19 mouse cellular contexts compared by ENCODE assay signal in genomic region chr14:12530554-12530953, GRCm38 (mm10).
DNase-seq lines count a peak whose midpoint lies in the region; ATAC-seq lines count a peak whose summit lies in the region.
"Had no signal": no experiment of that assay in that cellular context is flagged by ENCODE, and none has a peak within 500 bp of the region (broad histone marks: within the 10 kb centered on the region; RNA-seq: fewer than 3 reads in every experiment).

No protein-coding gene starts in this region.

- H3K4me1 ChIP-seq in forebrain, embryonic 11.5 days (replicated peaks; ENCODE audit: control insufficient read depth, insufficient read depth, low read length), result peaks cover 2% of the 10 kb centered on the region; the same call in 1 of the 2 replicates
- peaks cover 24% of the 10 kb centered on the region for H3K4me1 ChIP-seq in forebrain, embryonic 10.5 days
- no peaks in the 10 kb centered on the region for H3K4me1 ChIP-seq in kidney, embryonic 14.5 days (ENCODE audit: control insufficient read depth, insufficient read depth, low read length)
- peaks cover 6% of the 10 kb centered on the region; the same call in 1 of the 2 replicates for H3K4me1 ChIP-seq in forebrain, embryonic 14.5 days (ENCODE audit: control insufficient read depth, insufficient read depth, low read length)
- 0 out of 2 replicates have a peak, but pooled peaks cover 3% of the 10 kb centered on the region for H3K4me1 ChIP-seq in midbrain, embryonic 16.5 days (ENCODE audit: control insufficient read depth, insufficient read depth, low read length)
- H3K4me1 ChIP-seq: kidney, embryonic 15.5 days; lung, embryonic 15.5 days; stomach, embryonic 15.5 days had no signal

- peak; percentile 50 for ATAC-seq in forebrain, embryonic 11.5 days (replicated peaks; ENCODE audit: low FRiP score)
- ATAC-seq in kidney, embryonic 14.5 days (ENCODE audit: low FRiP score, low TSS enrichment), result peak; percentile 34; the same call in 1 of the 2 replicates
- ATAC-seq in forebrain, embryonic 14.5 days, result peak; percentile 32
- ATAC-seq in midbrain, embryonic 16.5 days, result peak; percentile 51
- no peak for ATAC-seq in megakaryocyte-erythroid progenitor cell, adult 5-6 weeks (replicated peaks; ENCODE audit: low FRiP score, low TSS enrichment, poor library complexity, severe bottlenecking)
- ATAC-seq: activated CD4-positive, CD25-positive, alpha-beta regulatory T cell, adult 4 months; inflammation-experienced regulatory T-cells, adult 6 months had no signal

- H3K9ac ChIP-seq in forebrain, embryonic 11.5 days (ENCODE audit: low read length), result no peak overlapping the region
- no peak overlapping the region for H3K9ac ChIP-seq in kidney, embryonic 14.5 days (ENCODE audit: low read depth, low read length)
- no peak overlapping the region for H3K9ac ChIP-seq in forebrain, embryonic 14.5 days (ENCODE audit: low read length)
- H3K9ac ChIP-seq in midbrain, embryonic 16.5 days (ENCODE audit: low read depth, low read length), result no peak overlapping the region
- H3K9ac ChIP-seq: embryonic facial prominence, embryonic 15.5 days; kidney, embryonic 15.5 days; liver, embryonic 14.5 days; lung, embryonic 15.5 days; stomach, embryonic 15.5 days had no signal

- H3K4me3 ChIP-seq in forebrain, embryonic 11.5 days (ENCODE audit: low read depth, low read length), result no peak overlapping the region
- no peak overlapping the region for H3K4me3 ChIP-seq in forebrain, embryonic 10.5 days
- H3K4me3 ChIP-seq in kidney, embryonic 14.5 days (ENCODE audit: low read length), result no peak overlapping the region
- H3K4me3 ChIP-seq in forebrain, embryonic 14.5 days (ENCODE audit: low read depth, low read length), result no peak overlapping the region
- no peak overlapping the region for H3K4me3 ChIP-seq in midbrain, embryonic 16.5 days (ENCODE audit: low read depth, low read length)
- H3K4me3 ChIP-seq: embryonic facial prominence, embryonic 15.5 days; gastrocnemius, adult 2 months; kidney, embryonic 15.5 days; lung, embryonic 15.5 days; stomach, embryonic 15.5 days had no signal

- no peaks in the 10 kb centered on the region for H3K36me3 ChIP-seq in forebrain, embryonic 11.5 days (ENCODE audit: control insufficient read depth, insufficient read depth, low read length)
- no peaks in the 10 kb centered on the region for H3K36me3 ChIP-seq in forebrain, embryonic 10.5 days (replicated peaks)
- no peaks in the 10 kb centered on the region for H3K36me3 ChIP-seq in kidney, embryonic 14.5 days (ENCODE audit: control insufficient read depth, insufficient read depth, low read length)
- H3K36me3 ChIP-seq in forebrain, embryonic 14.5 days (ENCODE audit: control insufficient read depth, insufficient read depth, low read length), result peaks cover 8% of the 10 kb centered on the region; the same call in 1 of the 2 replicates
- H3K36me3 ChIP-seq in midbrain, embryonic 16.5 days (ENCODE audit: control insufficient read depth, insufficient read depth, low read length), result peaks cover 3% of the 10 kb centered on the region
- H3K36me3 ChIP-seq: embryonic facial prominence, embryonic 15.5 days; G1E; kidney, embryonic 15.5 days; lung, embryonic 15.5 days; stomach, embryonic 15.5 days had no signal

- 68% methylated on average over 3 of the region's 3 CpGs for WGBS in forebrain, embryonic 11.5 days
- 59% methylated on average over 3 of the region's 3 CpGs for WGBS in forebrain, embryonic 10.5 days
- 64% methylated on average over 3 of the region's 3 CpGs for WGBS in kidney, embryonic 14.5 days
- 54% methylated on average over 3 of the region's 3 CpGs for WGBS in forebrain, embryonic 14.5 days
- 69% methylated on average over 3 of the region's 3 CpGs for WGBS in midbrain, embryonic 16.5 days

- H3K9me3 ChIP-seq in forebrain, embryonic 11.5 days (ENCODE audit: control insufficient read depth, low read length), result no peaks in the 10 kb centered on the region
- no peaks in the 10 kb centered on the region for H3K9me3 ChIP-seq in forebrain, embryonic 10.5 days
- H3K9me3 ChIP-seq in kidney, embryonic 14.5 days (ENCODE audit: control insufficient read depth, low read length), result no peaks in the 10 kb centered on the region
- no peaks in the 10 kb centered on the region for H3K9me3 ChIP-seq in forebrain, embryonic 14.5 days (replicated peaks; ENCODE audit: control insufficient read depth, low read length)
- H3K9me3 ChIP-seq in midbrain, embryonic 16.5 days (replicated peaks; ENCODE audit: control insufficient read depth, low read length, poor library complexity, severe bottlenecking), result no peaks in the 10 kb centered on the region
- H3K9me3 ChIP-seq: embryonic facial prominence, embryonic 15.5 days; G1E; kidney, embryonic 15.5 days; lung, embryonic 15.5 days; stomach, embryonic 15.5 days had no signal

- no peak overlapping the region for H3K27ac ChIP-seq in forebrain, embryonic 11.5 days (ENCODE audit: low read depth, low read length)
- H3K27ac ChIP-seq in forebrain, embryonic 10.5 days, result no peak overlapping the region
- no peak overlapping the region for H3K27ac ChIP-seq in kidney, embryonic 14.5 days (ENCODE audit: low read depth, low read length)
- no peak overlapping the region for H3K27ac ChIP-seq in forebrain, embryonic 14.5 days (ENCODE audit: low read depth, low read length)
- H3K27ac ChIP-seq in midbrain, embryonic 16.5 days (ENCODE audit: low read length), result no peak overlapping the region
- H3K27ac ChIP-seq: embryonic facial prominence, embryonic 15.5 days; gastrocnemius, adult 2 months; kidney, embryonic 15.5 days; liver, embryonic 14.5 days; lung, embryonic 15.5 days; macrophage; stomach, embryonic 15.5 days had no signal

- no peak overlapping the region for H3K4me2 ChIP-seq in forebrain, embryonic 11.5 days (ENCODE audit: low read depth, low read length, severe bottlenecking)
- no peak overlapping the region for H3K4me2 ChIP-seq in kidney, embryonic 14.5 days (replicated peaks; ENCODE audit: low read depth, low read length)
- H3K4me2 ChIP-seq in forebrain, embryonic 14.5 days (ENCODE audit: low read length), result peak overlapping the region; percentile 45; the same call in 1 of the 2 replicates
- H3K4me2 ChIP-seq in midbrain, embryonic 16.5 days (ENCODE audit: low read length), result no peak overlapping the region
- H3K4me2 ChIP-seq: embryonic facial prominence, embryonic 15.5 days; kidney, embryonic 15.5 days; lung, embryonic 15.5 days had no signal

- intact Hi-C loops in gastrocnemius, postnatal 14 days (cut with DNase I; ENCODE audit: low total_unique reads), result loop anchor here (5.0 kb wide), 1 partner anchor 378 kb away; no protein-coding TSS in a partner anchor

- DNase-seq in forebrain, embryonic 11.5 days (ENCODE audit: low spot score), result no peak
- DNase-seq in forebrain, embryonic 10.5 days (ENCODE audit: extremely low spot score, low spot score), result no peak
- no peak for DNase-seq in kidney, adult 8-10 months
- DNase-seq in forebrain, embryonic 14.5 days (ENCODE audit: low spot score), result no peak
- no peak for DNase-seq in gastrocnemius, postnatal 14 days
- DNase-seq: gastrocnemius, adult 2 months; thymus, adult 18-20 months had no signal

- H3K27me3 ChIP-seq in forebrain, embryonic 11.5 days (ENCODE audit: control insufficient read depth, insufficient read depth, low read length), result peaks cover 8% of the 10 kb centered on the region; the same call in 1 of the 2 replicates
- peaks cover 45% of the 10 kb centered on the region for H3K27me3 ChIP-seq in forebrain, embryonic 10.5 days (ENCODE audit: poor library complexity, severe bottlenecking)
- no peaks in the 10 kb centered on the region for H3K27me3 ChIP-seq in kidney, embryonic 14.5 days (ENCODE audit: control insufficient read depth, insufficient read depth, low read length)
- H3K27me3 ChIP-seq in forebrain, embryonic 14.5 days (replicated peaks; ENCODE audit: control insufficient read depth, insufficient read depth, low read length), result no peaks in the 10 kb centered on the region
- H3K27me3 ChIP-seq in midbrain, embryonic 16.5 days (ENCODE audit: control insufficient read depth, insufficient read depth, low read depth, low read length), result no peaks in the 10 kb centered on the region
- H3K27me3 ChIP-seq: embryonic facial prominence, embryonic 15.5 days; kidney, embryonic 15.5 days; lung, embryonic 15.5 days; stomach, embryonic 15.5 days had no signal
